Mouse (Mus musculus) hindlimb bud, embryonic 11.5 days (tissue): ENCODE measurements around the gene Ect2.

Experiments
- DNase-seq: peaks from one replicate; pipeline ENCODE4 v3.0.0-alpha.2; 2012; ENCODE audit warnings: low read depth, low spot score; ENCODE audit errors: extremely low spot score

The Ect2 gene

DNA sequence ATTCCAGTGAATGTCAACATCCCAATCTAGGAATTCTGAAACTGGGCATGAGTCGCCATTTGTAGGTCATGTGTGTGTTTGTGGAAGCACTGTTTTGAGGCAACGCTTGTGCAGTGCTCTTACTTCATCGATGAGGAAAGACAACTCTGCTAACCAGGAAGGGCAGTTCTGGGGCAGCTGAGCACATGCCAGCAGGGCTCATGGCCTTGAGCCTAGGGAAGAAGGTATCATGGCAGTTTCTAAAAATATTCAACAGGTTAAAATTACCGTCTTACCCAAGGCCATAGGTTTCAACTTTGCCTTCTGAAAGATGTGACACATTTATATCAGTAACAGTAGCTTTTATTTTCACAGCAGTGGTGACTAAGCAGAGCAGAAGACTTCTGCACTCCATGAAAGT lies 82.0 kb downstream of the Ect2 start:
- DNase-seq = no peak

DNA sequence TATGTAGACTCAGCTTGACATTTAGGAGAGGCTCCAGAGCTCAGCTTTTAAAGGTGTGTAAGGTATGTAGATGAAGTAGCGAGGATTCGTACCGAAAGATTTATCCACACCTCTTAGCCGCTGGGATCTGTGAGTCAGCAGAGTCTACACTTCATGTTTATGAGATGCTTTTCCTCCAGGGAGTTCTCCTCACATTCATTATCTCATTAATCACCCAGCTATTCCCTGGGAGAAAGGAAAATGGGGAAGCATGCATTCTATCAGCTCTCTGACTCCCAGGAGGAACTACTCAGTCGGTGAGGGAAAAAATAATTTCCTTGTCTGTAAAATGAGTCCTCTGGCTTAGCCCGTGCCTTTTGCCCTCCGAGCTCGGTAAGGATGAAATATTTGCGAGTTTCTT lies 83.3 kb downstream of the Ect2 start:
- no peak for DNase-seq

GRCm38 (mm10) chr3:27067206-27067605 lies 86.5 kb downstream of the Ect2 start:
- DNase-seq = no peak

- DNase-seq = no peak
These were observed 88.8 kb downstream of the Ect2 start for GRCm38 (mm10) chr3:27064886-27065285.

DNA sequence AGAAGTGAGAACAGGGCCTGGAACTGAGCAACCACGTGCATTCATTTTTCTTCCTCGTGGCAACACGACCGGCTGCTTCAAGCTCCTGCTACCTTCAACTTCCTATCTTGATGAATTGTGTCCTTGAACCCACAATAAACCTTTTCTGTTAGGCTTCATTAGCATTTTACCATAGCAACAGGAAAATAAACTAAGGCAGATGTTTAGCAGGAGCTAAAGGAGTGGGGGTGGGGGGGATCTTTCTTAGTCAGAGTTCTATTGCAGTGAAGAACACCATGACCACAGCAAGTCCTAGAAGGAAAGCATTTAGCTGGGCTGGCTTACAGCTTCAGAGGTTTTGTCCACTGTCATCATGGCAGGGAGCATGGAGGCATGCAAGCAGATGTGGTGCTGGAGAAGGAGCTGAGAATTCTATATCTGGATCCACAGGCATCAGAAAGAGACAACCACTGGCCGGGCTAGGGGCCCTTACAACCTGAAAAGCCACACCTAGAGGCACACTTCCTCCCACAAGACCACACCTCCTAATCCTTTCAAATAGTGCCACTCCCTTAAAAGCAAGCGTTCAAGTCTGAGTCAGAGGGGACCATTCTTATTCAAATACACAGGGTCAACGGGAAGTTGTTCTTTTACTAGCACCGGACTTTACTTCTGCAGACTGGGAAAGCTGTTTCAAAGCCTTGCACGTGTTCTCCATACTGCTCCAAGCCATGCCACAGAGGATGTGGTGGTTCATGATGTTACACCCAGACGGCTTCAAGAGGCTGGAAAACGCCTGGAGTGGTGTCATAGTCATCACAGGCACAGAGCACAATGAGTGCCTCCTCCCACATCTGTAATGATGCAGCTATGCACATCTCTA lies 90.0 kb downstream of the Ect2 start:
- DNase-seq = no peak

DNA sequence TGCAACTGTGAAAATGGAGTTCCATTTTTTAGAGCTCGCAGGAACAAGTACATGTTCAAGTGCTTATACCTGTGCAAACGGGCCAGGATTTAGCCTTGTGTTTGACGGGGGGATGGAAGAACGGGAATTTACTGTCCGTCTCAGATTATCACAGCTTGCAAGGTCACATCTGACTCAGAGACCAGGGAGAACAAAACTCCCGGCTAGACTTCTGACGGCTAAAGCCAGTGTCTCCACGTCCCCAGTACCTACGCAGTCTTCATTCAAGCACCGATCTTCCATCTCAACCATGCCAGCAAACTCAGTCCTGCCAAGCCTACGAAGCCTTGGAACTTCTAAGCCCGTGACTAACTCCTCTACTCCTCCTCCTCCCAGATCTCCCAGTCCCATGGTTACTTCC lies 93.2 kb downstream of the Ect2 start:
- DNase-seq = no peak

- DNase-seq = no peak
These were observed 94.0 kb downstream of the Ect2 start for GRCm38 (mm10) chr3:27059529-27060322.

DNA sequence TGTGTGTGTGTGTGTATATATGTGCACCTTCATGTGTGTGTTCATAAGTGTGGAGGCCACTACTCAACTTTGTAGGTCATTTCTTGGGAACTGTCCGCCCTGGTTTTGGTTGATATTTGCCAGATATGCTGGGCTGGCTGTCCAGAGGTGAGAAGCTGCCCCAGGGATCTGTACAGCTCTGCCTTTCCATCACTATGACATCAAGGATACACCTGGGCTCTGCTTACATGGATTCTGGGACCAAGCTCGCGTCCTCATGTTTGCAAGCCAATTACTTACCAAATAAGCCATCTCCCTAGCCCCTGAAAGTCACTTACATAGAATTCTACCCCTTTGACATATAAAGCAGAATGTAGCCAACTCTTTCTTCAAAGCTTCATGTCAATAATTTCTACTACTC lies 98.2 kb downstream of the Ect2 start:
- no peak for DNase-seq

DNA sequence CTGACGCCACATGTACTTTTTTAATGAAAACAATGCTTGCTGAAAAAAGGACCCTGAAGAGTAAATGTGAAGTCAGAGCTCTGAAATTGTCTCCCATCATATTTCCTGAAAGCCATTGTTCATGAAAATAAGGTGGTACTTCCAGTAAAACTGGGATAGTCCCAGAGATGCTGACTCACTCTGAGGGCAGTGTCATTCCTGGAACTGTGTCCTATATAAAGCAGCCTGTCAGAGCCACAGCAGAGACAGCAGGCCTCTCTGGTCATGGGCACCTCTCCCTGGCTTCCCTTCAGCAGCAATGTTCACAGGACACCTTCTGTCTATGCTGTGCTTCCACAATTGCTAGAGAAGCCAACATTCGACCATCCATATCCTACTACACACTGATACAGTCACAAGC lies 98.9 kb downstream of the Ect2 start:
- no peak for DNase-seq
